Mouse (Mus musculus): ENCODE measurements around the gene Hoxa9. TPM values are rescaled to one million over a fixed set of nuclear protein-coding genes. Genes with fewer than 3 reads are reported as not detected.
A peak's percentile ranks its signal among the peaks of the same experiment; 100 is the strongest.

Gene Hoxa9
- polyA plus RNA-seq, 1 experiment from 2014 or later, result 58.3 TPM

- Histone ChIP-seq H3K36me3 (no peaks in the 10 kb centered on the region), H3K9me3 (no peaks in the 10 kb centered on the region), H3K4me3 (peak overlapping the region; percentile 65), H3K4me1 (peaks cover 75% of the 10 kb centered on the region), H3K27me3 (peaks cover 26% of the 10 kb centered on the region), H3K4me2 (replicated peaks) (peak overlapping the region; percentile 93), H3K9ac (peak overlapping the region; percentile 89), H3K27ac (peak overlapping the region; percentile 95)
- no peak for ATAC-seq (ENCODE audit: low FRiP score, low read depth)
- WGBS, result 1% methylated on average over 30 of the region's 30 CpGs
These were observed 14.9 kb downstream of the Hoxa9 start for GRCm38 (mm10) chr6:52215771-52216535.

- Histone ChIP-seq H3K27ac (no peak overlapping the region), H3K36me3 (no peaks in the 10 kb centered on the region), H3K27me3 (peaks cover 27% of the 10 kb centered on the region), H3K4me1 (peaks cover 71% of the 10 kb centered on the region), H3K9ac (no peak overlapping the region), H3K4me2 (replicated peaks) (peak overlapping the region; percentile 93), H3K4me3 (peak overlapping the region; percentile 65; the same call in 1 of the 2 replicates), H3K9me3 (no peaks in the 10 kb centered on the region)
- WGBS, result 41% methylated on average over 3 of the region's 3 CpGs
- no peak for ATAC-seq (ENCODE audit: low FRiP score, low read depth)
These were observed 15.8 kb downstream of the Hoxa9 start for GRCm38 (mm10) chr6:52215070-52215469.

GRCm38 (mm10) chr6:52214271-52214670 lies 16.6 kb downstream of the Hoxa9 start:
- peaks cover 71% of the 10 kb centered on the region for H3K4me1 ChIP-seq
- H3K9me3 ChIP-seq, result no peaks in the 10 kb centered on the region
- H3K4me2 ChIP-seq (replicated peaks), result peak overlapping the region; percentile 90
- no peak overlapping the region for H3K9ac ChIP-seq
- H3K27me3 ChIP-seq, result peaks cover 26% of the 10 kb centered on the region
- H3K36me3 ChIP-seq, result no peaks in the 10 kb centered on the region
- peak overlapping the region; percentile 78 for H3K4me3 ChIP-seq
- H3K27ac ChIP-seq, result 0 out of 2 replicates have a peak overlapping the region, but pooled peaks have one; percentile 1
- 27% methylated on average over 5 of the region's 5 CpGs for WGBS
- no peak for ATAC-seq (ENCODE audit: low FRiP score, low read depth)

- ATAC-seq (ENCODE audit: low FRiP score, low read depth), result peak; percentile 58
- H3K4me3 ChIP-seq, result peak within 1 kb of the TSS; percentile 78
- H3K27ac ChIP-seq, result peak within 1 kb of the TSS; percentile 97
- H3K9ac ChIP-seq, result peak within 1 kb of the TSS; percentile 95
- no peaks in the 10 kb centered on the region for H3K9me3 ChIP-seq
- peaks cover 71% of the 10 kb centered on the region for H3K4me1 ChIP-seq
- peak within 1 kb of the TSS; percentile 90 for H3K4me2 ChIP-seq (replicated peaks)
- 2% methylated on average over 38 of the region's 38 CpGs for WGBS
- peaks cover 26% of the 10 kb centered on the region for H3K27me3 ChIP-seq
- no peaks in the 10 kb centered on the region for H3K36me3 ChIP-seq
These were observed 17.5 kb downstream of the Hoxa9 start, which contains the start of the genes Hoxa3 and Gm28308 for GRCm38 (mm10) chr6:52213119-52213986. Hoxa3 (minus strand) TSS chr6:52213336. Gm28308 (minus strand) TSS chr6:52213339.

GRCm38 (mm10) chr6:52212556-52213118 lies 18.3 kb downstream of the Hoxa9 start:
- Histone ChIP-seq H3K4me1 (peaks cover 70% of the 10 kb centered on the region), H3K27me3 (peaks cover 31% of the 10 kb centered on the region), H3K36me3 (no peaks in the 10 kb centered on the region), H3K4me3 (peak overlapping the region; percentile 78), H3K9me3 (no peaks in the 10 kb centered on the region), H3K27ac (peak overlapping the region; percentile 97), H3K9ac (peak overlapping the region; percentile 95), H3K4me2 (replicated peaks) (peak overlapping the region; percentile 90)
- ATAC-seq (ENCODE audit: low FRiP score, low read depth), result no peak
- under 1% methylated on average over 22 of the region's 22 CpGs for WGBS

GRCm38 (mm10) chr6:52211961-52212360 lies 18.9 kb downstream of the Hoxa9 start:
- no peaks in the 10 kb centered on the region for H3K9me3 ChIP-seq
- H3K36me3 ChIP-seq, result no peaks in the 10 kb centered on the region
- peaks cover 74% of the 10 kb centered on the region for H3K4me1 ChIP-seq
- no peak for ATAC-seq (ENCODE audit: low FRiP score, low read depth)
- peak overlapping the region; percentile 90 for H3K4me2 ChIP-seq (replicated peaks)
- peak overlapping the region; percentile 78 for H3K4me3 ChIP-seq
- H3K27me3 ChIP-seq, result peaks cover 37% of the 10 kb centered on the region
- H3K9ac ChIP-seq, result peak overlapping the region; percentile 95
- under 1% methylated on average over 13 of the region's 13 CpGs for WGBS
- H3K27ac ChIP-seq, result peak overlapping the region; percentile 97

GRCm38 (mm10) chr6:52211170-52211935 lies 19.5 kb downstream of the Hoxa9 start:
- H3K4me3 ChIP-seq, result peak overlapping the region; percentile 78
- ATAC-seq (ENCODE audit: low FRiP score, low read depth), result peak; percentile 56
- H3K9ac ChIP-seq, result peak overlapping the region; percentile 95
- peak overlapping the region; percentile 97 for H3K27ac ChIP-seq
- H3K27me3 ChIP-seq, result peaks cover 39% of the 10 kb centered on the region
- H3K4me1 ChIP-seq, result peaks cover 79% of the 10 kb centered on the region
- H3K9me3 ChIP-seq, result no peaks in the 10 kb centered on the region
- WGBS, result 1% methylated on average over 37 of the region's 37 CpGs
- H3K36me3 ChIP-seq, result 0 out of 2 replicates have a peak, but pooled peaks cover under 1% of the 10 kb centered on the region
- peak overlapping the region; percentile 90 for H3K4me2 ChIP-seq (replicated peaks)

- Histone ChIP-seq H3K27me3 (peaks cover 41% of the 10 kb centered on the region), H3K36me3 (peaks cover 13% of the 10 kb centered on the region), H3K27ac (peak overlapping the region; percentile 6; the same call in 1 of the 2 replicates), H3K9me3 (no peaks in the 10 kb centered on the region), H3K4me1 (peaks cover 80% of the 10 kb centered on the region), H3K4me2 (replicated peaks) (peak overlapping the region; percentile 90), H3K9ac (peak overlapping the region; percentile 63), H3K4me3 (peak overlapping the region; percentile 78)
- no peak for ATAC-seq (ENCODE audit: low FRiP score, low read depth)
- WGBS, result 16% methylated on average over 12 of the region's 12 CpGs
These were observed 21.2 kb downstream of the Hoxa9 start for GRCm38 (mm10) chr6:52209685-52210046.

GRCm38 (mm10) chr6:52208868-52209684 lies 21.8 kb downstream of the Hoxa9 start:
- H3K36me3 ChIP-seq, result peaks cover 15% of the 10 kb centered on the region
- peak overlapping the region; percentile 6; the same call in 1 of the 2 replicates for H3K27ac ChIP-seq
- peak overlapping the region; percentile 63 for H3K9ac ChIP-seq
- ATAC-seq (ENCODE audit: low FRiP score, low read depth), result no peak
- no peaks in the 10 kb centered on the region for H3K9me3 ChIP-seq
- peaks cover 35% of the 10 kb centered on the region for H3K27me3 ChIP-seq
- WGBS, result 7% methylated on average over 18 of the region's 18 CpGs
- peak overlapping the region; percentile 90 for H3K4me2 ChIP-seq (replicated peaks)
- H3K4me1 ChIP-seq, result peaks cover 81% of the 10 kb centered on the region
- peak overlapping the region; percentile 78 for H3K4me3 ChIP-seq

GRCm38 (mm10) chr6:52208072-52208867 lies 22.6 kb downstream of the Hoxa9 start, which contains the start of gene Hoxa6:
Hoxa6 (minus strand) TSS chr6:52208722.
- peaks cover 23% of the 10 kb centered on the region for H3K36me3 ChIP-seq
- H3K4me1 ChIP-seq, result peaks cover 83% of the 10 kb centered on the region
- no peaks in the 10 kb centered on the region for H3K9me3 ChIP-seq
- H3K9ac ChIP-seq, result peak within 1 kb of the TSS; percentile 63
- WGBS, result 3% methylated on average over 47 of the region's 47 CpGs
- H3K27me3 ChIP-seq, result peaks cover 39% of the 10 kb centered on the region
- H3K27ac ChIP-seq, result peak within 1 kb of the TSS; percentile 22; the same call in 1 of the 2 replicates
- peak within 1 kb of the TSS; percentile 78 for H3K4me3 ChIP-seq
- H3K4me2 ChIP-seq (replicated peaks), result peak within 1 kb of the TSS; percentile 90
- ATAC-seq (ENCODE audit: low FRiP score, low read depth), result no peak

Measured in limb, embryonic 13.5 days (tissue).